Mouse (Mus musculus): Measurements from ENCODE around the gene Fcna.

Fcna gene

GRCm38 (mm10) chr2:25627811-25628210, at the start of gene Fcna:
Gene Fcna, minus strand, starts transcription at chr2:25628030.
- DNase-seq (ENCODE audit: low spot score in 2 of 2) = no peak

DNA sequence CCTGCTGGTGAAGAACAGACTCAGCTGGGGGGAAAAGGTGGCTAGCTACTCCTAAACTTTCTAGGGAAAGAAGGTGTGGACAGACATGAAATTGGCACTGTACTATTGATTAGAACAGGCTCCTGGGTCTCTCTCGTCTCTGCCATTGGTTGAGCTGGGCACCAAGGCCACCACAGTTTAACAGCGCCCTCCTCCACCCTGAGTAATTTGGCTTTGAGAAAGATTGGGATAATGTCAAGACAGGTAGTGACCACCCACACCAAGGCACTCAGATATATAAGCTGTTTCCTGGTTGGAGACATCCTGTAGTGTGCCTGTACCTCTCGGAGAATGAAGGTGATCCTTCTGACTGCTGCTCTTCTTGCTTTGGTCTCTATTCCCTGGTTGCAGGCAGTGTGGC, 48.7 kb upstream of the Fcna start, which contains the start of gene Lcn6:
Lcn6 (plus strand) TSS at position 301 of the 400 bp plus-strand sequence.
- no peak for DNase-seq (ENCODE audit: low spot score in 2 of 2)

DNA sequence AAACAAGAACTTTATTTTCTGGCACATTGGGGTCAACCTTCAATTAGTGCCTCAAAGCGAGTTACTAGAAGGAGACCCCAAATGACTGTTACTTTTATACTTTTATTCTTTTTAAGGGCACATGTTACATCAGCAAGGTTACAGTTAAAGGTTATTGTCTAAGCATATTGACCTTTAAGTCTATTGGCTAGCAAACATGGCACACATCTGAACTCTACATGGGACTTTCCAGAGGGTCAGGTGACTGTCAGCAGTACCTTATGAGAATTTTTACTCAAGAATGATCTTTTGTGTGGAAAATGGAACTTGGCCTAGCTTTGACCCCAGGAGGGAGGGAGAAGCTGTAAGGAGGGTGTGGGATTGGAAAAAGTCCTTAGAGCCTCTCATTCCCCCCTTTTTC, 38.7 kb upstream of the Fcna start:
- DNase-seq (ENCODE audit: low spot score in 2 of 2) = no peak

GRCm38 (mm10) chr2:25664125-25664524, 36.3 kb upstream of the Fcna start:
- DNase-seq (ENCODE audit: low spot score in 2 of 2) = no peak

DNA sequence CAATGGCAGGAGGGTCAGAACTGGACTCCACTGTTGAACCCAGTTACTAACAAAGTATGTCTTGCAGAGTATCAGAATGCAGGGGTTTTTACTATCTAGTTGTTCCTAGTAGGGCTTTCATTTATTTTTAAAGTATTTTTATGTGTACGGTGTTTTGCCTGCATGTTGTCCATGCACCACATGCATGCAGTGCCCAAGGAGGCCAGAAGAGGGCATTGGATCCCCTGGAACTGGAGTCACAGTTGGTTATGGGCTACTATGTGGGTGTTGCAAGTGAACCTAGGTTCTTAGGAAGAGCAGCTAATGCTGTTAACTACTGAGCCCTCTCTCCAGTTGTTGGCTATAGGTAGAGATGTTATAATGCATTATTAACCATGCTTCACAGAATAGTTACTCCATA, 35.7 kb upstream of the Fcna start:
- peak in 1 of 2 experiments; percentile 27 for DNase-seq (ENCODE audit: low spot score in 2 of 2)

DNA sequence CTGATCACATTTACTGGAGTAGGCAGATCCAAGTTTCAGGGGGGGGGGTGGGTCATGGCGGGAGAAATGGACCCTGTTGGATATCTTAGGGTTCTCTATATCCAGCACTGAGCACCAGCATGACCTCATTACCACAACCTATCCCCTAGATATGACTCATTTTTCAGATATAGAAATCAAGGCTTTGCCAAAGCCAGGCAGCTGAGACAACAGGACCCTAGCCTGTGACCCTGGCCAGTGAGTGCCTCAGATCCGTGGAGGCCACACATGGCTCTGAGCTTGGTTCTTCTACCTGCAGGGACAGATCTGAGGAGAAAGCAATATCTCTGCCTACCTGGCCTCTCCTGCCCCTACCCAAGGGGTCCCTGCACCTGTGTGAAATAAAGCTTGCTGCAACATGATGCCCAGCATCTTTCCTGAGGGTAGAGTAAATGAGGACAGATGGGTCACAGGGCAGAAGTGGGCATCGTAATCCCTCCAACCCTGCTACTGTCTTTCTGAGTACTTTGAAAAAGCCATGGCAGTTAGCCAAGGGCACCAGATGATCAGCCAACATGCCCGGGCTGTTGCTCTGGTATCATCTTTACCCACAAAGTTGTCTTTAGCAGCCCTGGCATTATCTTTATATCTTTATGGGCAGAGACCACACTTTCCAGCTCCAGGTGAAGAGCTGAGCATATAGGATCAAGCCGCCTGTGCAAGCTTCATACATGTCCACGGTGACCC, 33.6 kb upstream of the Fcna start:
- no peak for DNase-seq (ENCODE audit: low spot score in 2 of 2)

DNA sequence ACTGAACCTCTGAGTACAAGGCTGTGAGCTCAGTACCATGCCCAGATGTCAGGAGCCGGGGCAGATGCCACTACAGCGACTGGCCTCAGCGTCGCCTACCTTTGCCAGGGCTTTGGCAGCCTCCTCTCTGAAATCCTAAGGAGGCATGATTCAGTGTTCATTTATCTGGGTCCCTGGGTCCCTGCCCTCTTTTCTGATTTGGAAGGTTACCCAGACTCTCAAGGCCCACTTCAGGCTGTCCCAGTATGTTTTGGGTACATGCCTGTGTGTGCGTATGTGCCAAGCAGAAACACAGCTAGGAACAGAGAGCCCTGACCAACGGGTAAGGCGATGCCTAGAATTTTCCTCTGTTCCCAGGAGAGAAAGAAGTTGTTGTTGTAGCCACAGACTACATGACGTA, 32.4 kb upstream of the Fcna start:
- no peak for DNase-seq (ENCODE audit: low spot score in 2 of 2)

DNA sequence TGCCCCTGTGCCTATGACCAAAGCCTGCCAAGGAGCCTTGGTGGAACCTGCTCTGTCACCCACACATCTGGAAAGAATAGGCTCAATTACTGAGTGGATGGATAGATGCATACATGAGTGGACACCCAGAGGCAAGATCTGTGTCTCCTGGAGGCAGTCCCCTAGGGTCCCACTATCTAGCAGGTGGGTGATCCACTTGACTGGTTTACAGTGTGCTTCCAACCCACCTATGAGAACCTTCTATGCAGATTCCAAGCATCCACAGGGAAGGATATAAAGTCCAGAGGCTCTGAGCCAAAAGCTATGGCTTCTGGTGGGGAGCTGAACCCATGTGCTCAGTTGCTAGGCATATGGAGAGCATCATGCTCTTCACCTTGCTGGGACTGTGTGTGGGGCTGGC, 29.8 kb upstream of the Fcna start, which contains the start of gene Lcn5:
Lcn5 (plus strand) TSS at position 301 of the 400 bp plus-strand sequence.
- no peak for DNase-seq (ENCODE audit: low spot score in 2 of 2)

DNA sequence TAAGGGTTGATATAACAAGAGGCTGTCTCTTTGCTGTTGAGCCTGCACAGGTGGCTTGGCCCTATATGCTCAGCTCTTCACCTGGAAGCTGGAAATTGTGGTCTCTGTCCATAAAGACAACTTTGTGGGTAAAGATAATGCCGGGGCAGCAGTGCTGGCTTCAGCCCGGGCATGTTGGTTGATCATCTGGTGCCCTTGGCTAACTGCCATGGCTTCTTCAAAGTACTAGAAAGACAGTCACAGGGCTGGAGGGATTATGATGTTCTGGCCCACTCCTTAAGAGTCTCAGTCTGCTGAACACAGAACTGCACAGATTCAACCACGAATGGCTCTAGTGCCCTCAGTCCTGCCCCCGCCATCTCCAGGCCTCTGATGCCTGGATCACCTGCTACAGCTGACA, 29.4 kb upstream of the Fcna start:
- DNase-seq (ENCODE audit: low spot score in 2 of 2) = no peak

GRCm38 (mm10) chr2:25656691-25657090, 28.9 kb upstream of the Fcna start:
- DNase-seq (ENCODE audit: low spot score in 2 of 2) = no peak

DNA sequence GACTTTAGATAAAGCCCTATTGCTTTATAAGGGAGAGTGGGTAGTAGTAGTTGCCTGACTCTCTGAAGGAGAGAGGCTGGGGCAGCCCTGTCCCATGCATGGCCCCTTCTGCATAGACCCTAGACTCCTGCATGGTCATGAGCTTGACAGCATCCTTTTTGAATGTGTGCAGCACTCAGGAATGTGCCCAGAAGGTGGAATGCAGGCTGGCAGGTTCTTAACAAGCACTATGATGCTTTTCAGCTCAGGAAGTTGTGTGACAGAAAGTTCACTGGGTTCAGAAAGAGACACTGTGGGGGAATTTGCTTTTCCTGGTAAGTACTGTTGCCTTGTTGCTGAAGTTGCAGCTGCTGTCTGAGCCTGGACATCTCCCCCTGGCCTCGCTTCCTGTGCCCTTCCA, 26.7 kb upstream of the Fcna start:
- no peak for DNase-seq (ENCODE audit: low spot score in 2 of 2)

- DNase-seq (ENCODE audit: low spot score in 2 of 2) = no peak
Observed at GRCm38 (mm10) chr2:25652902-25653301, 25.1 kb upstream of the Fcna start, which contains the start of gene Lcn8. Gene Lcn8, plus strand, starts transcription at chr2:25653120.

DNA sequence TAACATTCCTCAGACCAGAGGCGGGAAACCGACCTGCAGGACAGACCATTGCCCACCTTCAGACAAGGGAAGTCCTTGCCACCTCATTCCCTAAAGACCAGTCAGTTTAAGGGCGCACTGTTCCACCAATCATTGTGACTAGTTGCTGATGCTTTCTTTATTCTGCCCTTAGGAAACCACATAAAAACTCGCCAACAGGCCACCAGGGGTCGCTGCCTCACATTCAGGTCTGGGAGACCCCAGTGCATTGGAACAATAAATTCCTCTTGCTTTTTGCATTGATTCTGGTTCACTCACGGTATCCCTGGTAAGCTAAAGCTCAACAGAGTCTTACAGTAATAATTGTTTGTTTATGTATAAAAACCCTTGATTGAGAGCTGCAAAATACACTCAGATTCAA, 12.1 kb upstream of the Fcna start:
- peak in 1 of 2 experiments; percentile 16 for DNase-seq (ENCODE audit: low spot score in 2 of 2)

- DNase-seq (ENCODE audit: low spot score in 2 of 2) = no peak
Observed at GRCm38 (mm10) chr2:25634046-25634445, 6.2 kb upstream of the Fcna start.

DNA sequence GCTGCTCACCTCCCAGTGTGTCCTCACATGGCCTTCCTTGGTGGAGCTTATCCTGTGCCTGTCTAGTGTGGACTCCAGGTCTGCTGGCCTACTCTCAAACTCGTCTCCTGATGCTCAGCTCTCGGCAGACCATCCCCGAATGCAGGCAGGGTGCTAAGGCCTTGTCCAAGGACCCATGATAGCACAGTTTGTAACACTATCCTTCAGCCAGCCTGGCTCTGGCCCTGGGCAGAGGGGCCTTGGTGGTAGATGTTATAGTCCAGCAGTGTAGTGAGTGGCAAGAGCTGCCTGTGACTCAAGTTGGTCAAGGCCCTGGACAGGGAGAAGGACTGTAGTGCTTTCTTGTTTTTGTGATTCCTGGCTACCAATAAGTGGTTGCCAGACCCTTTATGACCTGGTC, 5.8 kb upstream of the Fcna start:
- DNase-seq (ENCODE audit: low spot score in 2 of 2) = no peak

- no peak for DNase-seq (ENCODE audit: low spot score in 2 of 2)
Observed at GRCm38 (mm10) chr2:25628738-25629137, 908 bp upstream of the Fcna start.

DNA sequence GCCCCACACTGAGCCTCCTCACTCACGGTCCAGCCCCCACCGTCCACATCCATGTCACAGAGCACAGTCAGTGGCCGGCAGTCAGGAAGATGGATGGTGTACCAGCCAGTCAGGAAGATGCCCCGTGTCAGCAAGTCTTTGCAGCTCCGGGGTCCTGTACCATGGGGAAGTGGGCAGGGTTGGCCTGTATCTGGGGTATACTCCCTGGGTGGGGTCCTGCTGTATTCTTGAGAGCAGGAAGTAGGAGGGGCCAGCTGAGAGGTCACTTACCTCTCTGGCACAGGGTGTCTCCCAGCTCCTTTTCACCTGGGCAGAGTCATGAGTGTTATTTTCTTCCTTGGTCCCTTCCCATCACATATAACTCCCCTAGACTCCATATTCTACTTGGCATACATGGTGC, 1.8 kb downstream of the Fcna start:
- DNase-seq (ENCODE audit: low spot score in 2 of 2) = no peak

GRCm38 (mm10) chr2:25621229-25622200, 6.3 kb downstream of the Fcna start, which contains the start of gene Tmem141:
Gene Tmem141, minus strand, starts transcription at chr2:25622005.
- peak; percentile 29 to 54 for DNase-seq (ENCODE audit: low spot score in 2 of 2)

GRCm38 (mm10) chr2:25620852-25621228, 7.0 kb downstream of the Fcna start:
- no peak for DNase-seq (ENCODE audit: low spot score in 2 of 2)

GRCm38 (mm10) chr2:25620386-25620785, 7.4 kb downstream of the Fcna start:
- no peak for DNase-seq (ENCODE audit: low spot score in 2 of 2)

- DNase-seq (ENCODE audit: low spot score in 2 of 2) = no peak
Observed at GRCm38 (mm10) chr2:25617578-25617977, 10.3 kb downstream of the Fcna start, which contains the start of gene Ccdc183. Gene Ccdc183, minus strand, starts transcription at chr2:25617678.

- no peak for DNase-seq (ENCODE audit: low spot score in 2 of 2)
Observed at GRCm38 (mm10) chr2:25616398-25616797, 11.4 kb downstream of the Fcna start.

All from spleen, postnatal 14 days (tissue).